Mouse (Mus musculus) kidney, postnatal 36 days (tissue): ENCODE data around the gene Nhlh2.
A peak's percentile ranks its signal among the peaks of the same experiment; 100 is the strongest.

Experiments
- DNase-seq, 2 experiments: peaks; one replicate each; pipeline ENCODE4 v3.0.0; 2021 to 2022; ENCODE audit warnings: mixed read lengths in 2 of 2

Gene Nhlh2

DNA sequence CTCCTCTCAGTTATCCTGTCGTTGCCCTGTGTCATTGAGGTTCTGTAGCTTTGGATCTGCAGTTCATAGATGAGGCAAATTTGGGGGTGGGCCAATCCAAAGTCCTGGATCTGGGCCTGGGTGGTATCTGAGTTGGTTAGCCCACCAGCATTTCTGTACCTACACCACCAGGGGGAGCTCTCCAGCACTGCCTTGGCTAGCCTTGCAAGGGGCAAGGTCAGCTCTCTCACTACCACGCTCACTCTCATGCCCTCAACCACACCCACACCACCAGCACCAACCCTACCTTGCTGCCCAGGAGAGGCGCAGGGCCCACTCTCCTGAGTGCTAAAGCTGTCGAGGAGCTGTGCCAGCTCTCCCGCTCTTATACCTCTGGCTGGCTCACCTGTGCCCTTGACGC is 18.0 kb downstream of the Nhlh2 start:
- peak in 1 of 2 experiments; percentile 26 for DNase-seq

DNA sequence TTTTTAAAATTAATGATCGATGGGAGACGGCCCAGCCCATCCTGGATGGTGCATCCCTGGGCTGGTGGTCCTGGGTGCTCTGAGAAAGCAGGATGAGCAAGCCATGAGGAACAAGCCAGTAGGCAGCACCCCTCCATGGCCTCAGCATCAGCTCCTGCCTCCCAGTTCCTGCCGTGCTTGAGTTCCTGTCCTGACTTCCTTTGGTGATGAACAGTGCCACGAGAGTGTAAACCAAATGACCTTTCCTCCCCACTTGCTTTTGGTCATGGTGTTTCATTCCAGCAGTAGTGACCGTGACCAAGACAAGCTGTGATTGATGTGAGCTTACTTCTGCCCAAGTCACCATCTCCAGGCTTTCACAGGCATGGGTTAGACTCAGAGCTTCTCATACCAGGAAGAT is 27.9 kb downstream of the Nhlh2 start:
- no peak for DNase-seq

DNA sequence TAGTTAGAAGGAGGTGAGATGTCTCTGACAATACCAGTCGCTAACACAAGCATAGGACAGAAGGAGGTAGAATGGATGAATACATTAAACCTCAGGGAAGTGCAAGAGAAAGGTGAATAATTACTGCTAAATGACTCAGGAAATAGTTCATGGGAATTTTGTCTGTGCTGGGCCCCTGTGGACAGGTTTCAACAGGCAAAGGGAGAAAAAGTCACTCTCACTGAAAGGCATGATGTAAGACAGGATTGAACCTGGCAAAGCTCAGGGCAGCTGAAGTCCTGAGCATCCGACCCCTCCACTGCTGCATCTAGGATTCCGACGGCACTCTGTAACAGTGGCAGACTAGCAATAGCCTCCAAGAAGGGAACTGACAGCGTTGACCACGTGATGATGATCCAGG is 28.7 kb downstream of the Nhlh2 start:
- no peak for DNase-seq

DNA sequence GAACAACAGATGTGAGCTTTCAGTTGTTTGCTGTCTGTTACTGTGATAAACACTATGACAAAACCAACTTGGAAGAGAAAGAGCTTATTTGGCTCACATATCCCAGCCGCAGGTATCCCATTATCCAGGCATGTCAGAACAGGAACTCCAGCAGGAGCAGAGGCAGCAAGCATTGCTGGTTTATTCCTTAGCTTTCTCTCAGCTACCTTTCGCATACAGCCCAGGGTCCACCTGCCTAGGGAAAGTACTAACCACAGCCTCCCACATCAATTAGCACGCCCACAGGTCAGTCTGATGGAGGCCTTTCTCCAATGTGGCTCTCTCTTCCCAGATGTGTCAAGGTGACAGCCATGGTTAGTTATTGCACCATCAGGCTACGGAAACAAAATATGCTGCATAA is 31.8 kb downstream of the Nhlh2 start:
- DNase-seq, result no peak

DNA sequence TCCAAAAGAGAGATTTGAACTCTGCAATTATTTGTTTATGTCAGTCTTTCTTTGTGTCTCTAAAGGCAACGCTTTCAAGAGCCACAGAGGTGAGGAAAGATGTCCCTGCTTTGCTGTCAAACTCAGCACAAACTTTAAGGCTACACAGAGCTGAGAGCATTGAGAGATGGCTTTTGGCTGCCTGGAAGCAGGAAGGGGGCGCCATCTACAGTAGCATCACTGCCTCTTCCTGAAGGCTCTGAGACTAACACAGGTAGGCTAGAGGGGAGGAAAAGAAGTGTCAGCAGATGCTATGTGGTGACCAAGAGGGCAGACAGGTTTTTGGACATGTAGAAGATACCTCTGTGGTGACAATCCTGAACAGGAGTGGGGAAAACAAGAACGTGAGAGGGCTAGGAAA is 35.2 kb downstream of the Nhlh2 start:
- peak in 1 of 2 experiments; percentile 38 for DNase-seq

DNA sequence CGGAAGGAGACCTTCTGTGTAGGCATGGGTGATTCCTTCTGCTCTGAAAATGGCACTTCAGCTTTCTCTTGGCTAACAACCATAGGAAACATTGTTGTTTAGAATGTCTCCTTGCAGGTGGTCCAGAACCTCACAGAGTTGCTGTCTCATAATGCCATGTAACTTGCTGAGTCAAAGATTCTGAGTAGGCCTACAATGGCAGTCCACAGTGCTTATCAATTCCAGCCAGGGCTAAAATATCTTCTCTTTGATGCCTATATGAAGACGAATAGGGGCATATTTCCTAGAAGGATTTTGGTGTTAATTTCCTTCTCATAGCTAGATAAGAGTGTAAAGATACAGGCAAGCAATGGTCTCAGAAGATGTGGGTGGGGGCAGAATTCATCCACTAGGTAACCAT is 37.7 kb downstream of the Nhlh2 start:
- DNase-seq, result no peak

DNA sequence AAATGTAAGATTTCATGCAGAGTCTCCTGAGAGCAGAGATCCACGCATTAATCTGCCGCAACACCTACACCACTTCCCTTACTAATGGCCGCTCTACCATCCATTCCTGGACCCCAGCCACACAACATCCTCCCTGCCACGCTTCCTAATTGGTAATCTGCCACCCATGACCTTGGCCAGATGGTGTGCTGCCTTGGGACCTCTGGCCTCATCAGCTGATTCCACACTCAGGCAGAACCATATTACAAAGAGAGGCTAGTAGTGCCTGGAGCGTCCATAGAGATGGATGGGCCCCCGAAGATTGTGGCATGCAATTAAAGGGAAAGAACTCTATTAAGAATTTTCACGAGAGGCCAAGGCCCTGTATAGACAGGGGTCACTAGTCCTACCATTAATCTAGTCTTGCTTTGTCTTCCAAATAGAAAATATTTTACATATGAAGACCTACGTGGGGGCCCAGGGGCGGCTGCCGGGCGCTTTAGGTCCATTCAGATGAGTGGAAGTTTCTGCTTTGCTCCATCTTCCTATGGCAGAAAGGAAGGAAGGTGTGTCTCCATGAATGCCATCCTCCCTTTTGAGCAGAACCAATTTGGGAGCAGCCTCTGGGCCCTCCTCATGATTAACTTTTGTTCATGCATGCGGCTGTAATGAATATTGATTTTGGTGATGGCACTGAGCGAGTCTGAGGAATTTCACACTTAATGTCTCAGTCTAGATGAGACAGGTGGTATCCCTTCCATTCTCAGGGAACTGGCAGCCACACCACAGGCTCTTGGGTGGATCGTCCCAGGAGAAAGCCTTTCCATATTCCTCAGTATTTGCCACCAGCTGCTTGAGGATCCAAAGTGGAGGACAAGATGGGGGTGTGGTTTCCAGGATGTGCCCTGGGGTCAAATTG is 39.6 kb downstream of the Nhlh2 start:
- no peak for DNase-seq

DNA sequence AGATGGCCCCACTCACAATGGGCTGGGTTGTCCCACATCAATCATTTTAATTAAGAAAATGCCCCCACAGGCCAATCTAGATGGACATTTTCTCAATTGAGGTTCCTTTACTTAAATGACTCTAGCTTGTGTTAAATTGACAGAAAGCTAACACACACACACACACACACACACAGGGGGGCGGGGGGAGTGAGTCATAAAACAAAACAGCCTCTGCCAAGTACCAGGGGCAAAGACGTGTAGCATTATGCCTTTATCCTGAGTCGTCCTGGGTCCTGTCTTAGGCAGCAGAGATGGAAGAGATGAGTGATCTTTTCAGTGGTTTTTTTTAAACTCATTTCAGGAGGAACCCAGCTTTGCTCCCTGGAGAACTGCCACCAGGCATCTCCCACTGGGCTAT is 42.2 kb downstream of the Nhlh2 start:
- no peak for DNase-seq

DNA sequence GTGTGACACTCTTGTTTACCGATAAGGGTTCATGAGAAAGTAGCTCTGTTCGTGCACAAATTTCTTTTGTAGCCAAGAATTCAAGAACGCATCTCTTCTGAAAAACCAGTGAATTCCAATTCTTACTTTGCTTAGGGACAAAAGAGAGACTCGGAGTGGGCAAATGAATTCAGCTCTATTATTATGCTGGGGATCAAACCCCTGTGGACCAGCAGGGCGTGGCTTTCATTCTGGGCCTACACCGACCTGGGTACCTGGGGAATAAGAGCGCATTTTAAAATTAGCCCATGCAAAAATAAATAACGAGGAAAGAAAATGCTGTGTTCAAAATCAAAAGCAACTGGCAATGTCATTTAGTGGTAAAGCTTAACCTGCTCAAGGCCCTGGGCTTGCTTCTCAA is 43.4 kb downstream of the Nhlh2 start:
- no peak for DNase-seq

DNA sequence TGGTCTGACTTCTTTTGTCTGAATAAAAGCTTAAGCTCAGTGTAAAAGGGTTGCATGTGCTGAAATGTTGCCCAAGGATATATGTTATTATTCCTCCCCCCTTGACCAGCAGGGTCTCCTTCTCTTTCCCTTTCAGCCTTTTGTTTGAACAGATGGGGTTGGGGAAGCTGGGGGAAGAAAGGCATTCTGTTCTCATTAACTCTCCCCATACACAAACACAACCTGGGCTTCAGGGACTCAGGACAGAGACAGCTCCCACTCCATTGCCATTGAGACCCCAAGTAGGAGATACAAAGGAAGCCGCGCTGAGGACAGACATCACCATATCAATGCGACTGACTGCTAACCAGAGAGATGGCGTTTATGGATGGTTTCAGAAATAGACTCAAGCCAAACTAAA is 46.0 kb downstream of the Nhlh2 start:
- DNase-seq, result no peak

DNA sequence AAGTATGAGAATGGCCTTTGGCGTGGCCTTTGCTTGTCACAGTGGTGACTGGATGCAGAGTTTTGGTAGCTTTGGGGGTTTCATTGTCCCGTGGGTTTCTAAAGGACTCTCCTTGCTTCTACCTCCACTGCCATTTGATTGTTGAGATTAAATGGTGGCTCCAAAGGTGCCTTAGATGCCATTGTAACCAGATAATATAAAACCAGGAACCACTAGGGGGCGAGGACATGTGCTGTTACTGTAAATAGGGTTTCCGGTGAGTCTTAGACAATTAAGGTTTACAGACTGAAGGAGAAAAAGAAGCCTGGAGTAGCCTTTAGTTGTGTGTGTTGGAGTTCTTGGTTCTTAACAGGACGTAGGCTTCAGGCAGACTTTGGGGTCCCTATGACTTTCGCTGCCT is 50.2 kb downstream of the Nhlh2 start:
- no peak for DNase-seq

DNA sequence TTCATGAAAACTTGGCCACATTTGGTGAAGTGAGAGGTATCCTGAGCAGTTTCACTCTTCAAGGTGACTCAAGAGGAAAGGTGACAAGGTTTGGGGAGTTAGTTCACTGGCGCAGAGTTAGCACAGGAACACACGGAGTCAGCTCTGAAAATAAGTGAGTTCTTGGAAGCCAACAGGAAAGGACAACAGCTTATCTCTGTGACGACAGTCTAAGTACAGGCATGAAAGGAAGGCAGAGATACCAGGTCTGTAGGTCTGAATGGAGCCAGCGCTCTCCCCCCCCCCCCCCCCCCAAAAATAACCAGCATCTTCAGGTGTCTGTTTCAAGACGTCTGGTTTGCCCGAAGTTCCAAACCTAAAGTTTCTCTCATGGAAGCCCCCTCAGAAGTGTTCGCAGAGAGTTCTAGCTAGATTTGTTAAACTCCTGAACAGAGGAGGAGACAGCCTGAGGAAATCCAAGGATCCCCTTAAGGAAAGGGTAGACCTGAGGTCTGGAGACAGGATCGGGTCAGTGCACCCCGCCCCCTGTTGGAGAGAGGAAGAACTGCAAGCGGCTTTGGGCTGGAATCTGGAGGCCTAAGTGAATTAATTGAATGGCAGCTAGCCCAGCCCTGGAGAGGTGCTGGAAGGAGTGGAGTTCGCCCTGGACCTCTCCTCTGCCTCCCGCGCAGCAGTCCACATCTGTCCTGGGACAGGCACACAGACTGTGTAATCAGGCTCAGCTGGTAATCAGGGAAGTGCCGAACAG is 52.2 kb downstream of the Nhlh2 start:
- peak; percentile 56 to 82 for DNase-seq

DNA sequence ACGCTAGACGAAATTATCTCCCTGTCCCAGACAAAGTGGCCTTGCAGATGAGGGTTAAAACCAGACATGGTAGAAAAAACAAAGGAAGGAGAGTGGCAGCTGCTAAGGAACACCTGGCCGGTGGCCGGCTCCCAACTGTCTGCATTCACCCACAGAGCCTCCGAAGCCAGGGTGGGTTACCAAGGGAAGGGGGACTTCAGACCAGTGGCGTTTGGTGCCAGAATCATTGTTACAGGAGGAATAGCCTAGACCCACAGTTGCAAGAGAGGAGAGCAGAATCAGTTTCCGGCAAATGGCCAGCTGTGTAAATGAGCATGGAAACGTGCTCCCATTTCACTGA is 52.8 kb downstream of the Nhlh2 start:
- DNase-seq, result no peak

DNA sequence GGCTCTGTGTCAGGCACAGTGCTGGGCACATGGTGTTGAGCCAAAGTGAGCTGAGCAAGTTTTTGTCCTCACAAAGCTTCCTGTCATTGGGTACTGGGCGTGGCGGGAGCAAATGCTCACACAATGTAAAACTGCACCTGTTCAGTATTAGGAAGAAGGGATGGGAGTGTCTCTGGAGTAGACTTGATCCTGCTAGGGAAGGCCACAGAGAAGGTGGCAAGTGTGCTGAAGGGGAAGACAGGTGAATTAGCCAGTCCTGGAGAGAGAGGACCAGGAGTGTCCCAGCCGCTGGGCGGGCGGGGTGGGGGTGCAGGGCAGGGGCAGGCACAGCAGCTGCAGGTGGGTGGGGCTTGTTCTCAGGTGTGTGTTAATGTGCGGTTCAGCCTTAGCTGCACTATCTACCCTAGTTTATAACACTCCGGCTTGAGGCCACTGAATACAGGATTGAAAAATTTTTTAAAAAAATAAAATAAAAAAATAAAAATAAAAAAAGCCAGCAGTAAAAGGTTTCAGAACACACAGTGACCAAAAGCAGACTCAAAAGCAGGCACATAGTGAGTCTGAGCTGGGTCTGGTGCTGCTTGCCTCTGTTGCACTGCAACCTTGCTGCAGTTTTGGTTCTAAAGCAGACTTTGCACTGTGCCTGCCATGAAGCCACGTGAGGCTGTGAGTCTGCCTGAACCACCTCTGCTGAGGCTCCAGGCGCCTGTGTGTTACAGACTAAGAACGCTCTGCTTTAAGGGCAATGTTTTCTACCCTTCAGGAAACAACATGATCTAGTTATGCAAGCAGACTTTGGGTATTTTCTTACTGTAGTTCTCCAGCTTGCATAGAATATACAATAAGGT is 53.6 kb downstream of the Nhlh2 start:
- DNase-seq, result peak; percentile 57 to 63

DNA sequence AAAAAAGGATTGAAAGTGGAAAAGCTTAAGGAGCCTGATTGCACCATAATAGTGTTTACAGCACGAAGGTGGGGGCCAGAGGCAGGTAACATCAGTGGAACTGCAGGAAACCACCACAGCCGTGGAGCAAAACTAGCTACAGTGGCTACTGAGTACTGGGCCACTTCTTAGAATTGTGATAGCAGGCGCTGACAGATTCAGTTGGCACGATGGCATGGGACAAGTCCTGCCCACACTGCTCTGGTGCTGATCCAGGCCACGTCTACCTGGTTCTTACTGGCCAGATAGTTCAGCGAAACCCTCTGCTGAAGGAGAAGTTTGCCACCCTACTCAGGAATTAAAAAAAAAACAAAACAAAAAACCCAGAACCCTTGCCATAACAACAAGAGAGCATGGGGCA is 54.7 kb downstream of the Nhlh2 start:
- DNase-seq, result no peak
